Mouse (Mus musculus): ENCODE measurements around the gene Phex. TPM values are rescaled to one million over a fixed set of nuclear protein-coding genes. Genes with fewer than 3 reads are reported as not detected.

Phex gene
- total RNA-seq (2015; ENCODE audit: low replicate concordance) (0.72 TPM in 1 of 2 replicates, not detected in the other), total RNA-seq (2017; ENCODE audit: low replicate concordance) (not detected in 2 replicates)

- no peak for ATAC-seq (replicated peaks; ENCODE audit: low FRiP score, poor library complexity, severe bottlenecking)
These were observed at the start of gene Phex for GRCm38 (mm10) chrX:157415212-157415611. TSS of gene Phex (minus strand) at chrX:157415312.

GRCm38 (mm10) chrX:157462716-157463115, 47.6 kb upstream of the Phex start:
- ATAC-seq (replicated peaks; ENCODE audit: low FRiP score, poor library complexity, severe bottlenecking), result no peak

GRCm38 (mm10) chrX:157454430-157454829, 39.3 kb upstream of the Phex start:
- ATAC-seq (replicated peaks; ENCODE audit: low FRiP score, poor library complexity, severe bottlenecking), result no peak

GRCm38 (mm10) chrX:157449000-157449399, 33.9 kb upstream of the Phex start:
- no peak for ATAC-seq (replicated peaks; ENCODE audit: low FRiP score, poor library complexity, severe bottlenecking)

- ATAC-seq (replicated peaks; ENCODE audit: low FRiP score, poor library complexity, severe bottlenecking), result no peak
These were observed 32.3 kb upstream of the Phex start for GRCm38 (mm10) chrX:157447431-157447830.

GRCm38 (mm10) chrX:157434768-157435167, 19.7 kb upstream of the Phex start:
- no peak for ATAC-seq (replicated peaks; ENCODE audit: low FRiP score, poor library complexity, severe bottlenecking)

GRCm38 (mm10) chrX:157419451-157419850, 4.3 kb upstream of the Phex start:
- no peak for ATAC-seq (replicated peaks; ENCODE audit: low FRiP score, poor library complexity, severe bottlenecking)

GRCm38 (mm10) chrX:157404919-157405318, 10.2 kb downstream of the Phex start:
- ATAC-seq (replicated peaks; ENCODE audit: low FRiP score, poor library complexity, severe bottlenecking), result no peak

- ATAC-seq (replicated peaks; ENCODE audit: low FRiP score, poor library complexity, severe bottlenecking), result no peak
These were observed 23.9 kb downstream of the Phex start for GRCm38 (mm10) chrX:157391241-157391640.

GRCm38 (mm10) chrX:157390102-157390501, 25.0 kb downstream of the Phex start:
- ATAC-seq (replicated peaks; ENCODE audit: low FRiP score, poor library complexity, severe bottlenecking), result no peak

GRCm38 (mm10) chrX:157388419-157388818, 26.7 kb downstream of the Phex start:
- no peak for ATAC-seq (replicated peaks; ENCODE audit: low FRiP score, poor library complexity, severe bottlenecking)

- no peak for ATAC-seq (replicated peaks; ENCODE audit: low FRiP score, poor library complexity, severe bottlenecking)
These were observed 28.1 kb downstream of the Phex start for GRCm38 (mm10) chrX:157387025-157387424.

GRCm38 (mm10) chrX:157378822-157379221, 36.3 kb downstream of the Phex start:
- ATAC-seq (replicated peaks; ENCODE audit: low FRiP score, poor library complexity, severe bottlenecking), result no peak

GRCm38 (mm10) chrX:157377456-157377855, 37.7 kb downstream of the Phex start:
- no peak for ATAC-seq (replicated peaks; ENCODE audit: low FRiP score, poor library complexity, severe bottlenecking)

- no peak for ATAC-seq (replicated peaks; ENCODE audit: low FRiP score, poor library complexity, severe bottlenecking)
These were observed 41.2 kb downstream of the Phex start for GRCm38 (mm10) chrX:157373873-157374272.

GRCm38 (mm10) chrX:157369166-157369565, 45.9 kb downstream of the Phex start:
- no peak for ATAC-seq (replicated peaks; ENCODE audit: low FRiP score, poor library complexity, severe bottlenecking)

- ATAC-seq (replicated peaks; ENCODE audit: low FRiP score, poor library complexity, severe bottlenecking), result no peak
These were observed 59.6 kb downstream of the Phex start for GRCm38 (mm10) chrX:157355521-157355920.

- no peak for ATAC-seq (replicated peaks; ENCODE audit: low FRiP score, poor library complexity, severe bottlenecking)
These were observed 68.9 kb downstream of the Phex start for GRCm38 (mm10) chrX:157346201-157346600.

GRCm38 (mm10) chrX:157334726-157335125, 80.4 kb downstream of the Phex start:
- no peak for ATAC-seq (replicated peaks; ENCODE audit: low FRiP score, poor library complexity, severe bottlenecking)

GRCm38 (mm10) chrX:157329821-157330220, 85.3 kb downstream of the Phex start:
- no peak for ATAC-seq (replicated peaks; ENCODE audit: low FRiP score, poor library complexity, severe bottlenecking)

- no peak for ATAC-seq (replicated peaks; ENCODE audit: low FRiP score, poor library complexity, severe bottlenecking)
These were observed 86.7 kb downstream of the Phex start for GRCm38 (mm10) chrX:157328396-157328795.

- ATAC-seq (replicated peaks; ENCODE audit: low FRiP score, poor library complexity, severe bottlenecking), result no peak
These were observed 87.4 kb downstream of the Phex start for GRCm38 (mm10) chrX:157327756-157328155.
